Mouse (Mus musculus) intestine, embryonic 14.5 days (tissue): ENCODE measurements around the gene Ankrd24. TPM values are rescaled to one million over a fixed set of nuclear protein-coding genes. Genes with fewer than 3 reads are reported as not detected.
"Not testable (repeated sequence)": the region's sequence is repeated elsewhere in the genome, so short reads cannot be mapped to it uniquely, and the experiment has no call there.

Experiments used
- ATAC-seq: fragments of 200-750 bp; cut with Nextera tagmentation; replicated peaks from 2 replicates; pipeline ENCODE4 v1.8.0; 2017; ENCODE audit warnings: low read depth, moderate number of reproducible peaks, moderate TSS enrichment, moderate library complexity; ENCODE audit not compliant: low FRiP score, low TSS enrichment
- DNase-seq: peaks from one replicate; pipeline ENCODE4 v3.0.0-alpha.2; 2018; ENCODE audit warnings: low spot score
- H3K27ac ChIP-seq: fragments of 300-500 bp; sonication (generic); 2 replicates; pipeline ENCODE4 v1.5.1; 2014; ENCODE audit warnings: low read depth, mild to moderate bottlenecking, control low read depth
- H3K27me3 ChIP-seq: fragments of 300-500 bp; sonication (generic); replicated peaks from 2 replicates; pipeline ENCODE4 v1.6.1; 2014; ENCODE audit warnings: low read length, control low read depth; ENCODE audit not compliant: control insufficient read depth, insufficient read depth
- H3K36me3 ChIP-seq: fragments of 300-500 bp; sonication (generic); 2 replicates; pipeline ENCODE4 v1.6.1; 2014; ENCODE audit warnings: low read length, control low read depth; ENCODE audit not compliant: control insufficient read depth, insufficient read depth
- H3K4me1 ChIP-seq: fragments of 300-500 bp; sonication (generic); replicated peaks from 2 replicates; pipeline ENCODE4 v1.6.1; 2014; ENCODE audit warnings: low read length, control low read depth, mixed read lengths; ENCODE audit not compliant: control insufficient read depth, insufficient read depth
- H3K4me2 ChIP-seq: fragments of 300-500 bp; sonication (generic); 2 replicates; pipeline ENCODE4 v1.6.1; 2014; ENCODE audit warnings: low read length
- H3K4me3 ChIP-seq: fragments of 300-500 bp; sonication (generic); 2 replicates; pipeline ENCODE4 v1.5.1; 2014; ENCODE audit warnings: low read depth, low read length, control low read depth, mixed read lengths
- H3K9ac ChIP-seq: fragments of 300-500 bp; sonication (generic); 2 replicates; pipeline ENCODE4 v1.6.1; 2014; ENCODE audit warnings: mild to moderate bottlenecking, low read length
- H3K9me3 ChIP-seq: fragments of 300-500 bp; sonication (generic); 2 replicates; pipeline ENCODE4 v1.6.1; 2016; ENCODE audit warnings: low read length, control low read depth; ENCODE audit not compliant: control insufficient read depth
- WGBS: fragments of 180-500 bp; shearing (Covaris S2); extraction: QIAGEN DNeasy Blood & Tissue Kit; methylation state at CpG from one replicate; pipeline ENCODE4 v1.1.7; 2014; 5-methylcytosine and 5-hydroxymethylcytosine counted together
- polyA plus RNA-seq: library from polyadenylated mRNA; unstranded; fragments of >200 nt; fragmentation: Nextera tagmentation; extraction: Ambion mirVana; gene quantifications from 2 replicates; pipeline ENCODE4 v1.2.1, GENCODE M21; 2014

Ankrd24 gene
- polyA plus RNA-seq, 1 experiment from 2014 or later = 6.4 TPM

DNA sequence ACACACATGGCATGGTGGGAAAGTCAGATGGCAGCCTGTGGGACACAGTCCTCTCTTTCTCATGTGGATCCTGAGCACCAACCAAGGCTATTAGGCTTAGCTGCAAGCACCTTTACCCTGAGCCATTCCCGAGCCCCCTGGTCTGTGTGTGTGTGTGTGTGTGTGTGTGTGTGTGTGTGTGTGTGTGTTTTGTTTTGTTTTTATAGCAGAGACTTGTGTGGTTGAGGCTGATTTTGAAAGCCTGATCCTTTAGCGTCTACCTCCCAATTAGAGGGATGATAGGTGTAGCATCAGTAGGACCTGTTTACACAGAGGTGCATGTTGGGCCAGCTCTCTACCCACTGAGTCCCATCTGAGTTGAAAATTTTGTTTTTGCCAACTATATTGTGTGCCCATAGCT is 15.8 kb downstream of the Ankrd24 start:
- H3K9ac ChIP-seq = peak overlapping the region; percentile 93
- peak overlapping the region; percentile 84 for H3K4me2 ChIP-seq
- peak overlapping the region; percentile 95 for H3K27ac ChIP-seq
- H3K4me1 ChIP-seq = peaks cover 9% of the 10 kb centered on the region
- H3K9me3 ChIP-seq = no peaks in the 10 kb centered on the region
- H3K36me3 ChIP-seq = no peaks in the 10 kb centered on the region
- H3K4me3 ChIP-seq = peak overlapping the region; percentile 80
- DNase-seq (no peak), ATAC-seq (no peak; the same call in 1 of the 2 replicates)
- H3K27me3 ChIP-seq = no peaks in the 10 kb centered on the region
- 54% methylated on average over 2 of the region's 2 CpGs for WGBS

DNA sequence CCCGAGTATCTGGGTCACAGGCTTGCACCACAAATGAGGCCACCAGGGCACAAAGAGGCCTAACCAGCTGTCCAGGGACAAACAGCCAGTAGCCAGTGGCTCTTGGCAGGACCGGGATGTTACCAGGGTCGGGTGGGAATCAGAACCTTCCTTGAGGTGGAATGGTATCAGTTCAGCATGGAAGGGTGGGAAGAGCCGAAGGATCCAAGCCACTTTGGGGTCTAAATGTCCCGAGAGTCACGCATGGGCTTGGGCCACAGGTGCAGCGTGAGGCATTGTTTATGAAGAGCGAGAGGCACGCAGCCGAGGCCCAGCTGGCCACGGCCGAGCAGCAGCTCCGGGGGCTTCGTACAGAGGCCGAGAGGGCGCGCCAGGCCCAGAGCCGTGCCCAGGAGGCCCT is 16.4 kb downstream of the Ankrd24 start:
- Histone ChIP-seq H3K9ac (no peak overlapping the region), H3K27me3 (no peaks in the 10 kb centered on the region), H3K27ac (no peak overlapping the region), H3K4me2 (no peak overlapping the region), H3K4me1 (peaks cover 9% of the 10 kb centered on the region), H3K4me3 (no peak overlapping the region), H3K36me3 (no peaks in the 10 kb centered on the region), H3K9me3 (no peaks in the 10 kb centered on the region)
- DNase-seq (no peak), ATAC-seq (no peak)
- 92% methylated on average over 18 of the region's 18 CpGs for WGBS

GRCm38 (mm10) chr10:81645391-81645790 is 17.1 kb downstream of the Ankrd24 start:
- H3K9me3 ChIP-seq = no peaks in the 10 kb centered on the region
- 88% methylated on average over 4 of the region's 4 CpGs for WGBS

DNA sequence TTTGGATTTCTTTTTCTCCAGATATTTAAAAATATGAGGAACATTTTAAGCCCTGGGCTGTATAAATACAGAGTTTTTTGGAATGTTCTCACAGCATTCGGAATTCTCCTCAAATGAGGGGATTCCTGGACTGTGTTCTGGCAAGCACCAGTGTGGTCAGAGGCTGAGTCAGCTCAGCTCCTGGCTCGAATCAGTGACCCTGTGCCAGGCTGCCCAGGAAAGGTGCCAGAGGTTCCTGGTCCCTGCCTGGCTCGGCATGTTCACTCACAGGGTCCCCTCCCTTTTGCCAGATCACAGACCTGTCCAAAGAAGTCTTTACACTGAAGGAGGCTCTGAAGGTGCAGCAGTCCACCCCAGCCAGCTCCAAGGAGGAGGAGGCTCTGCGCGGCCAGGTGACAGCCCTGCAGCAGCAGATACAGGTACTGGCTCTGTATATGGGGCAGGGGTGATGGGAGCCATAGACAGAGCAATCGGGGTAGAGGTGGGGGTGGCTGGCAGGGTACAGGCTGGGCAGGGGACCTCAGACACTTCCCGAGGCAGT is 17.7 kb downstream of the Ankrd24 start:
- ATAC-seq = no peak
- Histone ChIP-seq H3K27ac (no peak overlapping the region), H3K4me3 (no peak overlapping the region), H3K4me2 (no peak overlapping the region), H3K36me3 (no peaks in the 10 kb centered on the region), H3K27me3 (no peaks in the 10 kb centered on the region), H3K9ac (no peak overlapping the region), H3K4me1 (peaks cover 9% of the 10 kb centered on the region), H3K9me3 (no peaks in the 10 kb centered on the region)
- 83% methylated on average over 6 of the region's 7 CpGs for WGBS
- no peak for DNase-seq

More at GRCm38 (mm10) chr10:81645391-81645790, 17.1 kb downstream of the Ankrd24 start:
- ATAC-seq (no peak), DNase-seq (no peak)
- H3K4me1 ChIP-seq = peaks cover 9% of the 10 kb centered on the region
- no peak overlapping the region for H3K4me3 ChIP-seq
- no peaks in the 10 kb centered on the region for H3K27me3 ChIP-seq
- no peaks in the 10 kb centered on the region for H3K36me3 ChIP-seq
- H3K27ac ChIP-seq = no peak overlapping the region
- H3K4me2 ChIP-seq = no peak overlapping the region
- no peak overlapping the region for H3K9ac ChIP-seq

DNA sequence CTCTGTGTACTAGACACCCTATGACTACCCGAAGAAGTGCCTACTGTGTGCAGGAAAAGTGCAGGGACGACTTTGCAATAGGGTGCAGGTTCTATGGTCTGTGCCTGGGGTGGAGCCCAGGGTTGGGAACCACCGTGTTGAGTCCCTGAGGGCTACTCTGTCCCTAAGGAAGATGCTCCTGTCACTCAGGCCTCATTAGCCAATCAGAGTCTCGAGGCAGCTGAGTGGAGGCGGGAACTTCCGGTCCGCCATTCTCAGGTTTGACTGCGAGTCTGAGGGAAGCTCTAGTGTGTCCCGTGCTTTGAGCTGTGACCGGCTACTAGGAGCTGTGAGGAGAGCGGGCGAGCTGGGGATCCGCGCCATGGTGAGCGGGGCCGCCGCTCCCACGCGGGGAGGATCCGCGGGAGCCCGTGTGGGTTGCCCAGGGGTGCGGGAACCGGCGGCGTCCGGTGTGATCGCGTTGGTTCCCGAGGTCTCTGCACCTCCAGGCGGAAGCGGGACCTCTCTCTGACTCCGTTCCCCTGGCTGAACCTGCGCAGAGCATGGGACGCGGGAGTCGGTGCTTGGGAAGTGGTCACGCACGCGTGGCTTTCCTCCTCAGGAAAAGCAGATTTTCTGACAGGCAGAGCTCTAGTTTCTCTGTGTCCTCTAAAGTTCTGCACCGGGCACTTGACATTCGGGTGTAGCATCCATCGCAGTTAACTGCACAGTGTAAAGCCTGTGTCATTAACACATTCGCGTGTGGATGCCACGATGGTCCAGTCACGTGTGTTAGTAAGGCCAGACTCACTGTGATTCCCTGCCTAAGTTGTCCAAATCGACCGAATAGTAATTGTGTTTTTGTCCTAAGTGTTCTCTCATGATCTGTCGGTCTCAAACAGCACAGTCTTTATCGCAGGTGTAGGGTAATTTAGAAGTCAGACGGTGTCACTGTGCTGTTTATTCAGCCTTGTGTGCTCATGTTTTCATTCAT is 20.7 kb downstream of the Ankrd24 start, which contains the start of gene Gm10778:
Gm10778 (plus strand) TSS at position 257 of the 973 bp plus-strand sequence.
- not testable (repeated sequence) for H3K36me3 ChIP-seq, H3K4me1 ChIP-seq, H3K9me3 ChIP-seq, H3K27me3 ChIP-seq
- Histone ChIP-seq H3K4me2 (peak within 1 kb of the TSS; percentile 49), H3K4me3 (peak within 1 kb of the TSS; percentile 52), H3K9ac (peak within 1 kb of the TSS; percentile 56), H3K27ac (peak within 1 kb of the TSS; percentile 59; the same call in 1 of the 2 replicates)
- ATAC-seq (peak; percentile 95), DNase-seq (peak; percentile 95)
- 4% methylated on average over 31 of the region's 52 CpGs for WGBS

GRCm38 (mm10) chr10:81655178-81655577 is 26.8 kb downstream of the Ankrd24 start:
- DNase-seq (peak; percentile 24), ATAC-seq (no peak)
- Histone ChIP-seq H3K36me3 (0 out of 2 replicates have a peak, but pooled peaks cover 7% of the 10 kb centered on the region), H3K9ac (no peak overlapping the region), H3K4me1 (no peaks in the 10 kb centered on the region), H3K4me3 (no peak overlapping the region), H3K27ac (no peak overlapping the region), H3K9me3 (peaks cover 29% of the 10 kb centered on the region), H3K27me3 (no peaks in the 10 kb centered on the region), H3K4me2 (no peak overlapping the region)
- WGBS = 94% methylated on average over 10 of the region's 10 CpGs

GRCm38 (mm10) chr10:81656174-81656573 is 27.8 kb downstream of the Ankrd24 start:
- peaks cover 29% of the 10 kb centered on the region for H3K9me3 ChIP-seq
- H3K4me3 ChIP-seq = no peak overlapping the region
- H3K36me3 ChIP-seq = 0 out of 2 replicates have a peak, but pooled peaks cover 7% of the 10 kb centered on the region
- no peak overlapping the region for H3K9ac ChIP-seq
- DNase-seq (no peak), ATAC-seq (no peak)
- H3K4me1 ChIP-seq = no peaks in the 10 kb centered on the region
- H3K27ac ChIP-seq = no peak overlapping the region
- 96% methylated on average over 2 of the region's 2 CpGs for WGBS
- no peaks in the 10 kb centered on the region for H3K27me3 ChIP-seq
- H3K4me2 ChIP-seq = no peak overlapping the region

GRCm38 (mm10) chr10:81687114-81687513 is 58.8 kb downstream of the Ankrd24 start:
- not testable (repeated sequence) for H3K4me2 ChIP-seq, H3K4me3 ChIP-seq, H3K4me1 ChIP-seq, H3K36me3 ChIP-seq, H3K27ac ChIP-seq, H3K9ac ChIP-seq, DNase-seq, H3K27me3 ChIP-seq, ATAC-seq, H3K9me3 ChIP-seq
- no CpG with 5 or more reads among the region's 18 CpGs for WGBS
